Mouse (Mus musculus): Measurements from ENCODE around the gene Hbb-bt. TPM values are rescaled to one million over a fixed set of nuclear protein-coding genes. Genes with fewer than 3 reads are reported as not detected.

Gene Hbb-bt
- not detected for polyA plus RNA-seq (2017; shearing (Covaris generic))

DNA sequence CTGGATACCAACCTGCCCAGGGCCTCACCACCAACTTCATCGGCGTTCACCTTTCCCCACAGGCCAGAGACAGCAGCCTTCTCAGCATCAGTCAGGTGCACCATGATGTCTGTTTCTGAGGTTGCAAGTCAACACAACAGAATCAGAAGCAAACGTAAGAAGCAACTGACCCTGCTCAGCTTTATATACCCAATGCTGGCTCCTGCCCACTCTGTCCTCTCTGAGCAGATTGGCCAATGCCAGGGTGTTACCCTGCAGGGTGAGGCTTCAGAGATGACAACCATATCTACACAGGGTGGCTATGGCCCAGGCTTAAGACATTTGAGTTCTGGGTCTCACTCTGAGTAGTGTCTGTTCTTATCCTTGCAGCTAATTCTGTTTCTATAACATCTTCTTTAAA, at the start of gene Hbb-bt:
Gene Hbb-bt, minus strand, starts transcription at position 231 of the 400 bp plus-strand sequence.

DNA sequence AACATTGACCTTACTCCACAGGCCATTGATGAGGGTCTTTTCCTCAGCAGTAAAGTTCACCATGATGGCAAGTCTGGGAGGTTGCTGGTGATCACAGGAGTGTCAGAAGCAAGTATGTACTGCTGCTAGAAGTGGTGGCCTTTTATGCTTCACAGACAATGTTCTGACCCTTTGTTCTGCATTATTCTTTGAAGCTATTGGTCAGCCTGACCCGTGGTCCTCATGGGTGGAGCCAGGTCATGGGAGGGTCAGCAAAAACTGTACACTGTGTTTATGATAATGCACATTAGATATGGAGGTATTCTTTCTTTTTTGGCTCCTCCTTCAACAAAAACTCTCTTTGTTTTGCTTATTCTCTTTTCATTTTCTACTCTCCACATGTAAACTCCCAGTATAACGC, 39.3 kb upstream of the Hbb-bt start, which contains the start of gene Hbb-y:
Gene Hbb-y, minus strand, starts transcription at position 127 of the 400 bp plus-strand sequence.

DNA sequence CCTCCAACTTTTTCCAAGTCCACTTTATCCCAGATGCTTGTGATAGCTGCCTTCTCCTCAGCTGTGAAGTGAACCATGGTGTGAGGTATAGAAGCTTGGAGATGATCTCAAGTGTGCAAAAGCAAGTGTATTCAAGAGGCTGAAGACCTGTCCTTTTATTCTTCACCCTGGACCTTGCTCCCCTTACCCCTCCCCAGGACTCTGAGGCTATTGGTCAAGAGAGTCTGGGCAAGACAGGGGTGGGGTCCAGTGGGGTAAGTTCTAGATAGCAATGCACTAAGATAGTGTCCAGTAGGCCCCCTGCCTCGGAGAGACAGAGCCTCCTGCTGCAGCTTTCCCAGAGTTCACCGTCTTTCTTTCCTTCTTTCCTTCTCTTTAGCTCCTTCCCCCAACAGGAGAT, 29.2 kb upstream of the Hbb-bt start, which contains the start of gene Hbb-bh1:
Gene Hbb-bh1, minus strand, starts transcription at position 131 of the 400 bp plus-strand sequence.

DNA sequence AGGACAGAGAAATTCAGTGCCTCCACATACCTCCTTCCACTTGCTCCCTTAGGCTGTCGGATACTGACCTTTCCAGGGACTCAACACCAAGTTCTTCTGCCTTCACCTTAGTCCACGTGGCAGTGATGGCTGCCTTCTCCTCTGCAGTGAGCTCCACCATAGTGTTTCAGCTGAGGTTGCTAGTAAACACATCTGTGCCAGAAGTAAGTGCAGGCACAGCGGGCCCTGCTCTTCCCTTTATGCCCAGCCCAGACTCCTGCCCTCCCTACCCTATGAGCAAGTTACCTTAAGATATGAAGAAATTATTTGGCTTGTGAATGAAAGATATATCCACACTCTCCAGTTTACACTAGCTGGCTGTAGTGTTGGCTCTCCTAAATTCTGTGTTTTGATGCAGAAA, 26.5 kb upstream of the Hbb-bt start, which contains the start of gene Hbb-bh2:
Gene Hbb-bh2, minus strand, starts transcription at position 253 of the 400 bp plus-strand sequence.

DNA sequence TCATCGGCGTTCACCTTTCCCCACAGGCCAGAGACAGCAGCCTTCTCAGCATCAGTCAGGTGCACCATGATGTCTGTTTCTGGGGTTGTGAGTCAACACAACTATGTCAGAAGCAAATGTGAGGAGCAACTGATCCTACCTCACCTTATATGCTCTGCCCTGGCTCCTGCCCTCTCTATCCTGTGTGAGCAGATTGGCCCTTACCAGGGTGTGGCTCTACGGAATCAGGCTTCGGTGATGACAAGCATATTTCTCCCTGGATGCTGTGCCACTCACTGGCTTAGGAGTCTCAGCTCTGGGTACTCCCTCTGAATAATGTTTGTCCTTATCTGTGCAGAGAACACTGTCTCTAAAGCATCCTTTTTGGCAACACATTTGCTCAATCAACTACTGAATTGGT, 14.0 kb upstream of the Hbb-bt start, which contains the start of gene Hbb-bs:
Gene Hbb-bs, minus strand, starts transcription at position 289 of the 400 bp plus-strand sequence.

DNA sequence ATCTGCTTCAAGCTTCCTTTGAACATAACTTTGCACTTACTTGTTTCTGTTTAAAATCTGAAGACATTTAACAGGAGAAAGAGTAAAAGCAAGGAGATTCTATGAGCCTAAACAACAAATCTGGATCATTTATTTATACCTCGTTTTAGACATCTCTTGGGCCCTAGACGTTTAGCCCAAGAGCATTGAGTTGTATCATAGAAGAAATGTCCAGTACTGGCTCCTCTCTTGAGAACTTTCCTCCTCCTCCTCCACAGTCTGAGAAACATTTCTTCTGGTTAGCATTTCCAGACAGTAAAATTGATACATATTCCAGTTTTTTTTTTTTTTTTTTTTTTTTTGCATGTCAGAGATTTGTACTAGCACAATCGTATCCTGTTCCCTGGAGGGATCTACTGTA, 22.1 kb downstream of the Hbb-bt start, which contains the start of gene Olfr67:
Gene Olfr67, minus strand, starts transcription at position 101 of the 400 bp plus-strand sequence.

DNA sequence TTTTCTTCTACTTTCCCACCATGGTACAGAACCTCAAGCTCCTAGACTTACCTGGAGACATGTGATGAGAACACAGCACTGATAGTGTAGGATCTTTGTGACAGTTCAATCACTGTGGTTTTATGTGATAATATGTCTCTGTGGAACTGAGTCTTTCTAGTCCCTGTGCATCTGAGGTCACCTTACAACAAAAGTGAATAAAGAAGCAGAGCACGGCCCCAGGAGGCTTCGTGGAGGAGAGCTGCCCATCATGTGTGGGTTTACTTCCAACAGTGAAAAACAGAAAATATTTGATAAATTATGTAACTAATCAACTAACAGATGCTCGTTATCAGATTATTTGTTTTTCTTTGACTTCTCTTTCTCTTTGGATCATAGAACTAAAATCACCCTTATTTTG, 34.2 kb downstream of the Hbb-bt start, which contains the start of gene Olfr68:
Gene Olfr68, minus strand, starts transcription at position 101 of the 400 bp plus-strand sequence.

DNA sequence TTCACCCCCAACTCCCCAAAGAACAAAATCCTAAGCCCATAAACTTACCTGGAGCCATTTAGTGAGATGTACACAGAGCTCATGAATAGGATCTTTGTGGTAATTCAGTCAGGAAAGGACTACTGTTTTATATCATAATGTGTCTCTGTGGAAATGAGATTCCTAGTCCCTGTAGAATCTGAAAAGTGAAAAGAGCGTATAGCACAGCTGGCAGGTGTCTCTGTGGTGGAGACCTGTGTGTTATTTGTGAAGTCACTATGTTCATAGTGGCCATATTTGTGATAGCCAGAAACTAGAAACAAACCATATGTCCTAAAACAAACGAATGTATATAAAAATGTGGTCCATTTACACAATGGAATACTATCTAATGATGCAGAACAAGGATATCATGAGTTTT, 42.3 kb downstream of the Hbb-bt start, which contains the start of gene Olfr69:
Gene Olfr69, minus strand, starts transcription at position 101 of the 400 bp plus-strand sequence.

Other genes starting within 250 kb of the Hbb-bt start
- gene Olfr616, start 244.9 kb downstream of the Hbb-bt start, polyA plus RNA-seq (2017; shearing (Covaris generic)) = not detected
- gene Olfr617, start 240.9 kb downstream of the Hbb-bt start, polyA plus RNA-seq (2017; shearing (Covaris generic)) = not detected
- gene Olfr618, start 223.9 kb downstream of the Hbb-bt start, polyA plus RNA-seq (2017; shearing (Covaris generic)) = not detected
- not detected for gene Olfr619, start 213.4 kb downstream of the Hbb-bt start, polyA plus RNA-seq (2017; shearing (Covaris generic))
- gene Olfr620, start 201.5 kb downstream of the Hbb-bt start, polyA plus RNA-seq (2017; shearing (Covaris generic)) = not detected
- gene Olfr622, start 171.3 kb downstream of the Hbb-bt start, polyA plus RNA-seq (2017; shearing (Covaris generic)) = not detected
- not detected for gene Olfr623, start 150.3 kb downstream of the Hbb-bt start, polyA plus RNA-seq (2017; shearing (Covaris generic))
- not detected for gene Olfr624, start 142.8 kb downstream of the Hbb-bt start, polyA plus RNA-seq (2017; shearing (Covaris generic))
- gene Olfr625-ps1, start 131.3 kb downstream of the Hbb-bt start, polyA plus RNA-seq (2017; shearing (Covaris generic)) = not detected
- gene Olfr243, start 99.3 kb downstream of the Hbb-bt start, polyA plus RNA-seq (2017; shearing (Covaris generic)) = not detected
- not detected for gene Olfr628, start 83.6 kb downstream of the Hbb-bt start, polyA plus RNA-seq (2017; shearing (Covaris generic))
- gene Olfr629, start 69.1 kb downstream of the Hbb-bt start, polyA plus RNA-seq (2017; shearing (Covaris generic)) = not detected
- gene Olfr630, start 56.7 kb downstream of the Hbb-bt start, polyA plus RNA-seq (2017; shearing (Covaris generic)) = not detected
- gene Olfr69, start 42.4 kb downstream of the Hbb-bt start, polyA plus RNA-seq (2017; shearing (Covaris generic)) = not detected
- gene Olfr68, start 34.3 kb downstream of the Hbb-bt start, polyA plus RNA-seq (2017; shearing (Covaris generic)) = 0.14 TPM
- not detected for gene Olfr67, start 22.2 kb downstream of the Hbb-bt start, polyA plus RNA-seq (2017; shearing (Covaris generic))
- gene Hbb-bs, start 14.1 kb upstream of the Hbb-bt start, polyA plus RNA-seq (2017; shearing (Covaris generic)) = 1.6 TPM
- gene Hbb-bh2, start 26.5 kb upstream of the Hbb-bt start, polyA plus RNA-seq (2017; shearing (Covaris generic)) = not detected
- not detected for gene Hbb-bh1, start 29.2 kb upstream of the Hbb-bt start, polyA plus RNA-seq (2017; shearing (Covaris generic))
- not detected for gene Hbb-y, start 39.2 kb upstream of the Hbb-bt start, polyA plus RNA-seq (2017; shearing (Covaris generic))
- gene Olfr66, start 72.3 kb upstream of the Hbb-bt start, polyA plus RNA-seq (2017; shearing (Covaris generic)) = not detected
- not detected for gene Olfr64, start 80.5 kb upstream of the Hbb-bt start, polyA plus RNA-seq (2017; shearing (Covaris generic))
- gene Olfr65, start 89.5 kb upstream of the Hbb-bt start, polyA plus RNA-seq (2017; shearing (Covaris generic)) = not detected
- not detected for gene Olfr631, start 114.8 kb upstream of the Hbb-bt start, polyA plus RNA-seq (2017; shearing (Covaris generic))
- gene Olfr632, start 120.4 kb upstream of the Hbb-bt start, polyA plus RNA-seq (2017; shearing (Covaris generic)) = not detected
- gene Olfr633, start 130.4 kb upstream of the Hbb-bt start, polyA plus RNA-seq (2017; shearing (Covaris generic)) = not detected
- 0.06 TPM for gene Olfr635, start 157.2 kb upstream of the Hbb-bt start, polyA plus RNA-seq (2017; shearing (Covaris generic))
- not detected for gene Olfr638, start 184.8 kb upstream of the Hbb-bt start, polyA plus RNA-seq (2017; shearing (Covaris generic))
- gene Olfr639, start 203.3 kb upstream of the Hbb-bt start, polyA plus RNA-seq (2017; shearing (Covaris generic)) = not detected
- gene Olfr640, start 211.6 kb upstream of the Hbb-bt start, polyA plus RNA-seq (2017; shearing (Covaris generic)) = not detected
- gene Olfr641, start 221.4 kb upstream of the Hbb-bt start, polyA plus RNA-seq (2017; shearing (Covaris generic)) = not detected
- not detected for gene Olfr642, start 238.7 kb upstream of the Hbb-bt start, polyA plus RNA-seq (2017; shearing (Covaris generic))
- 0.25 TPM for gene 4930516K23Rik, start 247.4 kb upstream of the Hbb-bt start, polyA plus RNA-seq (2017; shearing (Covaris generic))

Measured in effector memory CD4-positive, alpha-beta T cell, adult 5 months (primary cell).